Mouse (Mus musculus) CH12.LX (cell line): Measurements from ENCODE around the gene Polr1c. TPM values are rescaled to one million over a fixed set of nuclear protein-coding genes. Genes with fewer than 3 reads are reported as not detected.

Experiments
- DNase-seq: peaks from one replicate; pipeline ENCODE4 v3.0.0-alpha.2; 2013; ENCODE audit errors: extremely low read depth
- H3K27ac ChIP-seq: 2 replicates; pipeline ENCODE4 v1.5.1; 2012; ENCODE audit warnings: low read depth, mild to moderate bottlenecking, control low read depth, moderate library complexity; ENCODE audit not compliant: insufficient read depth
- H3K27me3 ChIP-seq: replicated peaks from 2 replicates; pipeline ENCODE3; 2012; ENCODE audit warnings: inconsistent platforms
- H3K36me3 ChIP-seq, 2 experiments: replicated peaks in 1 of 2; 2 replicates each; pipeline versions ENCODE3 to v1.6.1; 2012; ENCODE audit warnings: inconsistent platforms in 1 of 2, low read length in 1 of 2, mild to moderate bottlenecking in 1 of 2, mixed read lengths in 1 of 2, moderate library complexity in 1 of 2; ENCODE audit not compliant: control insufficient read depth in 1 of 2, insufficient read depth in 1 of 2
- H3K4me1 ChIP-seq, 2 experiments: 2 replicates each; pipeline ENCODE4 v1.6.1; 2012; ENCODE audit warnings: inconsistent platforms in 1 of 2, moderate library complexity in 1 of 2; ENCODE audit not compliant: insufficient read depth in 2 of 2, control insufficient read depth in 1 of 2
- H3K4me2 ChIP-seq: 2 replicates; pipeline ENCODE4 v1.6.1; 2012; ENCODE audit warnings: low read depth, mild to moderate bottlenecking, control low read depth; ENCODE audit not compliant: poor library complexity, insufficient read depth, severe bottlenecking
- H3K4me3 ChIP-seq, 3 experiments: fragments of 150-350 bp in 1 of 3; sonication (generic) in 1 of 3; replicated peaks in 1 of 3; 2 replicates each; pipeline versions ENCODE3 to v1.5.1; 2011 to 2012; ENCODE audit warnings: low read depth in 2 of 3, low read length in 2 of 3, mild to moderate bottlenecking in 2 of 3, moderate library complexity in 2 of 3, control low read depth in 1 of 3, improper control_type of control experiment in 1 of 3, inconsistent platforms in 1 of 3, mixed read lengths in 1 of 3; ENCODE audit not compliant: poor library complexity in 1 of 3
- H3K79me2 ChIP-seq: replicated peaks from 2 replicates; pipeline ENCODE4 v1.6.1; 2012; ENCODE audit warnings: mild to moderate bottlenecking, moderate library complexity; ENCODE audit not compliant: control insufficient read depth, poor library complexity, insufficient read depth, severe bottlenecking; ENCODE audit errors: extremely low read depth
- H3K9ac ChIP-seq: 2 replicates; pipeline ENCODE4 v1.6.1; 2012; ENCODE audit warnings: low read depth, mild to moderate bottlenecking, control low read depth, moderate library complexity; ENCODE audit not compliant: insufficient read depth
- H3K9me3 ChIP-seq: replicated peaks from 2 replicates; pipeline ENCODE3; 2012; ENCODE audit warnings: low read length, inconsistent platforms, mixed read lengths
- BHLHE40 ChIP-seq: IDR thresholded peaks from 2 replicates; pipeline ENCODE4 v1.6.1; 2011; ENCODE audit warnings: mild to moderate bottlenecking, low read depth, low read length, improper control_type of control experiment
- CHD2 ChIP-seq: IDR thresholded peaks from 2 replicates; pipeline ENCODE4 v1.6.1; 2011; ENCODE audit warnings: low read length, improper control_type of control experiment
- CTCF ChIP-seq, 2 experiments: IDR thresholded peaks in 1 of 2; conservative IDR thresholded peaks in 1 of 2; 2 replicates each; pipeline ENCODE4 v1.5.1; 2011 to 2012; ENCODE audit warnings: low read depth in 2 of 2, low read length in 2 of 2, improper control_type of control experiment in 1 of 2, inconsistent platforms in 1 of 2, mild to moderate bottlenecking in 1 of 2, moderate library complexity in 1 of 2
- E2F4 ChIP-seq: IDR thresholded peaks from 2 replicates; pipeline ENCODE4 v1.6.1; 2011; ENCODE audit warnings: low read depth, low read length, improper control_type of control experiment; ENCODE audit not compliant: insufficient replicate concordance
- ELF1 ChIP-seq: IDR thresholded peaks from 2 replicates; pipeline ENCODE4 v1.6.1; 2014; ENCODE audit warnings: low read depth, mild to moderate bottlenecking, inconsistent platforms, low read length, improper control_type of control experiment
- EP300 ChIP-seq: IDR thresholded peaks from 2 replicates; pipeline ENCODE4 v1.6.1; 2011; ENCODE audit warnings: low read length, improper control_type of control experiment
- ETS1 ChIP-seq: conservative IDR thresholded peaks from 2 replicates; pipeline ENCODE4 v1.6.1; 2012; ENCODE audit warnings: low read depth, mild to moderate bottlenecking, inconsistent platforms, low read length, improper control_type of control experiment, moderate library complexity
- HCFC1 ChIP-seq: IDR thresholded peaks from 2 replicates; pipeline ENCODE4 v1.6.1; 2012; ENCODE audit warnings: low read depth, mild to moderate bottlenecking, inconsistent platforms, low read length, improper control_type of control experiment
- IRF4 ChIP-seq: IDR thresholded peaks from 2 replicates; pipeline ENCODE4 v1.6.1; 2014; ENCODE audit warnings: low read depth, mild to moderate bottlenecking, inconsistent platforms, low read length, improper control_type of control experiment
- JUN ChIP-seq: IDR thresholded peaks from 2 replicates; pipeline ENCODE4 v1.6.1; 2011; ENCODE audit warnings: low read depth, mild to moderate bottlenecking, low read length, improper control_type of control experiment, moderate library complexity; ENCODE audit not compliant: insufficient read depth
- KAT2A ChIP-seq: IDR thresholded peaks from 2 replicates; pipeline ENCODE4 v1.6.1; 2012; ENCODE audit warnings: low read length, improper control_type of control experiment, inconsistent platforms; ENCODE audit not compliant: insufficient replicate concordance
- MAX ChIP-seq: IDR thresholded peaks from 2 replicates; pipeline ENCODE4 v1.6.1; 2011; ENCODE audit warnings: low read length, improper control_type of control experiment
- MAZ ChIP-seq: IDR thresholded peaks from 2 replicates; pipeline ENCODE4 v1.6.1; 2012; ENCODE audit warnings: low read depth, mild to moderate bottlenecking, inconsistent platforms, low read length, improper control_type of control experiment, moderate library complexity
- MEF2A ChIP-seq: IDR thresholded peaks from 2 replicates; pipeline ENCODE4 v1.6.1; 2014; ENCODE audit warnings: low read depth, mild to moderate bottlenecking, inconsistent platforms, low read length, improper control_type of control experiment, borderline replicate concordance
- MXI1 ChIP-seq: IDR thresholded peaks from 2 replicates; pipeline ENCODE4 v1.6.1; 2011; ENCODE audit warnings: mild to moderate bottlenecking, low read depth, low read length, improper control_type of control experiment
- MYC ChIP-seq: IDR thresholded peaks from 2 replicates; pipeline ENCODE4 v1.6.1; 2011; ENCODE audit warnings: low read depth, mild to moderate bottlenecking, improper control_type of control experiment, low read length
- NELFE ChIP-seq: IDR thresholded peaks from 2 replicates; pipeline ENCODE4 v1.6.1; 2011; ENCODE audit warnings: low read depth, low read length, improper control_type of control experiment
- NRF1 ChIP-seq: IDR thresholded peaks from 2 replicates; pipeline ENCODE4 v1.6.1; 2014; ENCODE audit warnings: low read depth, mild to moderate bottlenecking, inconsistent platforms, low read length, improper control_type of control experiment, moderate library complexity
- POLR2A ChIP-seq: IDR thresholded peaks from 2 replicates; pipeline ENCODE4 v1.6.1; 2011; ENCODE audit warnings: low read depth, mild to moderate bottlenecking, improper control_type of control experiment, low read length
- POLR2AphosphoS2 ChIP-seq: IDR thresholded peaks from 2 replicates; pipeline ENCODE4 v1.6.1; 2011; ENCODE audit warnings: low read depth, low read length, improper control_type of control experiment
- RCOR1 ChIP-seq: conservative IDR thresholded peaks from 2 replicates; pipeline ENCODE4 v1.6.1; 2012; ENCODE audit warnings: low read depth, mild to moderate bottlenecking, inconsistent platforms, low read length, improper control_type of control experiment
- SIN3A ChIP-seq: IDR thresholded peaks from 2 replicates; pipeline ENCODE4 v1.6.1; 2012; ENCODE audit warnings: low read length, improper control_type of control experiment, inconsistent platforms
- SMC3 ChIP-seq: IDR thresholded peaks from 2 replicates; pipeline ENCODE4 v1.6.1; 2011; ENCODE audit warnings: low read depth, low read length, improper control_type of control experiment
- TBP ChIP-seq: conservative IDR thresholded peaks from 2 replicates; pipeline ENCODE4 v1.6.1; 2011; ENCODE audit warnings: low read depth, low read length, improper control_type of control experiment
- TCF12 ChIP-seq: IDR thresholded peaks from 2 replicates; pipeline ENCODE4 v1.6.1; 2014; ENCODE audit warnings: low read depth, mild to moderate bottlenecking, inconsistent platforms, low read length, improper control_type of control experiment
- UBTF ChIP-seq: IDR thresholded peaks from 2 replicates; pipeline ENCODE4 v1.6.1; 2012; ENCODE audit warnings: low read depth, mild to moderate bottlenecking, inconsistent platforms, low read length, improper control_type of control experiment, moderate library complexity
- USF1 ChIP-seq: IDR thresholded peaks from 2 replicates; pipeline ENCODE4 v1.6.1; 2014; ENCODE audit warnings: low read depth, mild to moderate bottlenecking, inconsistent platforms, low read length, improper control_type of control experiment
- USF2 ChIP-seq: conservative IDR thresholded peaks from 2 replicates; pipeline ENCODE4 v1.6.1; 2011; ENCODE audit warnings: low read depth, low read length, improper control_type of control experiment
- ZMIZ1 ChIP-seq: IDR thresholded peaks from 2 replicates; pipeline ENCODE4 v1.6.1; 2012; ENCODE audit warnings: low read depth, mild to moderate bottlenecking, inconsistent platforms, low read length, improper control_type of control experiment
- ZNF384 ChIP-seq: IDR thresholded peaks from 2 replicates; pipeline ENCODE4 v1.6.1; 2012; ENCODE audit warnings: low read depth, low read length, improper control_type of control experiment, inconsistent platforms
- dilution Hi-C: fragments of 300-500 bp; cut with MboI; formaldehyde crosslinking; loops from 2 replicates; pipeline ENCODE4 v1.14.3; 2020; ENCODE audit warnings: low sequenced_read_pairs; ENCODE audit not compliant: extremely low pct_unique_long_range_greater_than_20kb, extremely low pct_ligation_motif_present
- in situ Hi-C: fragments of 300-500 bp; cut with MboI; formaldehyde crosslinking; loops from 3 replicates; pipeline ENCODE4 v1.14.3; 2019; ENCODE audit warnings: low sequenced_read_pairs, low pct_ligation_motif_present, low pct_unique_long_range_greater_than_20kb, mixed read lengths
- polyA plus RNA-seq: library from polyadenylated mRNA; unstranded; fragments of >175 nt; gene quantifications from 2 replicates; pipeline ENCODE4 v1.2.1, GENCODE M21; 2012; ENCODE audit warnings: low read depth; ENCODE audit not compliant: insufficient read length
- total RNA-seq, 2 experiments: library from RNA; depleted of rRNA; stranded (reverse); fragments of 300-350 nt in 1 of 2; fragments of >200 nt in 1 of 2; gene quantifications; 2 replicates each; pipeline ENCODE4 v1.2.3; 2012 to 2014

Polr1c gene
- total and polyA plus RNA-seq, 3 experiments = 356 to 433 (median 367) TPM

- H3K27ac ChIP-seq = peak overlapping the region; percentile 57
- H3K4me1 ChIP-seq = peaks cover 2 to 31% of the 10 kb centered on the region in 2 experiments; a peak in 3 of 4 replicates
- H3K27me3 ChIP-seq = no peaks in the 10 kb centered on the region
- dilution Hi-C loops = no loop called here
- peaks cover 41 to 59% of the 10 kb centered on the region in 2 experiments for H3K36me3 ChIP-seq
- H3K9ac ChIP-seq = peak overlapping the region; percentile 74
- H3K9me3 ChIP-seq = no peaks in the 10 kb centered on the region
- H3K79me2 ChIP-seq = peaks cover 63% of the 10 kb centered on the region
- in situ Hi-C loops = loop anchor here (5.0 kb wide), 1 partner anchor 34 kb away; no protein-coding TSS in a partner anchor
- DNase-seq = no peak
- TF ChIP-seq BHLHE40 (peak; percentile 82), POLR2A (no peak), POLR2AphosphoS2 (no peak), MYC (0 out of 2 replicates have a peak, but pooled peaks have one; percentile 67), ELF1 (no peak), MXI1 (peak; percentile 59), SMC3 (no peak)
- H3K4me3 ChIP-seq = peak overlapping the region; percentile 91 to 93 (median 92)
- H3K4me2 ChIP-seq = peak overlapping the region; percentile 39; the same call in 1 of the 2 replicates
Observed at GRCm38 (mm10) chr17:46203078-46203477, 44.8 kb downstream of the Polr1c start.

- Histone ChIP-seq H3K9me3 (no peaks in the 10 kb centered on the region), H3K79me2 (peaks cover 63% of the 10 kb centered on the region), H3K4me2 (peak within 1 kb of the TSS; percentile 94), H3K9ac (peak within 1 kb of the TSS; percentile 85), H3K27ac (peak within 1 kb of the TSS; percentile 57), H3K36me3 (peaks cover 38 to 59% of the 10 kb centered on the region in 2 experiments), H3K4me3 (peak within 1 kb of the TSS; percentile 91 to 93 (median 92)), H3K27me3 (no peaks in the 10 kb centered on the region), H3K4me1 (peaks cover 2 to 31% of the 10 kb centered on the region in 2 experiments; a peak in 3 of 4 replicates)
- in situ Hi-C loops = loop anchor here (5.0 kb wide), 1 partner anchor 35 kb away; no protein-coding TSS in a partner anchor
- peak; percentile 89 for DNase-seq
- dilution Hi-C loops = no loop called here
- TF ChIP-seq CHD2 (peak; percentile 61), MXI1 (peak; percentile 91), TCF12 (peak; percentile 91), CTCF (conservative IDR thresholded peaks at IDR 0.05 in 1 of 2, IDR thresholded peaks at IDR 0.05 in 1 of 2; ENCODE audit: low read depth in 2 of 2, low read length in 2 of 2) (no peak), POLR2A (peak; percentile 88), POLR2AphosphoS2 (peak; percentile 52; the same call in 1 of the 2 replicates), EP300 (no peak; the same call in 1 of the 2 replicates), MAZ (no peak), MYC (peak; percentile 73; the same call in 1 of the 2 replicates), ZNF384 (no peak), KAT2A (peak; percentile 74; the same call in 1 of the 2 replicates), MAX (peak; percentile 77; the same call in 1 of the 2 replicates), UBTF (no peak), NRF1 (peak; percentile 96), SIN3A (peak; percentile 91), ETS1 (no peak; the same call in 1 of the 2 replicates), E2F4 (peak; percentile 83; the same call in 1 of the 2 replicates), NELFE (peak; percentile 98), TBP (peak; percentile 62; the same call in 1 of the 2 replicates), IRF4 (peak; percentile 55), USF1 (no peak), HCFC1 (peak; percentile 75), ZMIZ1 (peak; percentile 80), JUN (peak; percentile 24; the same call in 1 of the 2 replicates), USF2 (no peak), MEF2A (peak; percentile 57; the same call in 1 of the 2 replicates), RCOR1 (no peak)
Observed at GRCm38 (mm10) chr17:46202421-46203071, 45.3 kb downstream of the Polr1c start, which contains the start of the genes Polh and Xpo5. Gene Polh, minus strand, starts transcription at chr17:46202645. Gene Xpo5, plus strand, starts transcription at chr17:46202782.
